Mouse (Mus musculus) G1E (cell line): ENCODE measurements around the gene Lamc1.

ENCODE experiments used
- CTCF ChIP-seq: IDR thresholded peaks from 2 replicates; pipeline ENCODE4 v1.5.1; 2012; ENCODE audit warnings: low read depth, low read length, inconsistent platforms, mixed read lengths
- TAL1 ChIP-seq: conservative IDR thresholded peaks from 2 replicates; pipeline ENCODE4 v1.6.1; 2012; ENCODE audit warnings: low read depth, low read length, inconsistent platforms, mixed read lengths

DNA sequence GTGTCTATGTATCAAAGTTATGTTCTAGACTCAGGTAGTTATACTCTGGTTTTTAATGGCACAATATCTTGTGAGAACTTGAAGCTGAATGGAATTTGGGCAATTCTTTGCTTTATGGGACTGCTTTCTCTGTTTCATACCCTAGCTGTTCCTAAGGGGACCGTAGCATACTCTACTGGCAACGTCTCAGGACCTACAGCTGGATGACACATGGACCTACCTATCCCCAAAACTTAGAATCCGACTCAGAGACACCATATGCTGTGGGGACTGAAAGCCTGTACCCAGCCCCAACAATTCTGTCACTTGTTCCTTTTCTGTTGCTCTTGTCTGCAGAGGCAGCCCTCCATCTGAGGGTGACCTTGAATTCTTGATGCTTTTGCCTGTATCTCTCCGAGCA lies 23.3 kb downstream of the Lamc1 start:
- TF ChIP-seq CTCF (no peak), TAL1 (no peak)
